Mouse (Mus musculus): ENCODE data around the gene Ppp1r3g. TPM values are rescaled to one million over a fixed set of nuclear protein-coding genes. Genes with fewer than 3 reads are reported as not detected.

Ppp1r3g gene
- polyA plus RNA-seq, 1 experiment, result 0.07 TPM

GRCm38 (mm10) chr13:35949814-35950455, 8.7 kb upstream of the Ppp1r3g start:
- H3K4me1 ChIP-seq (ENCODE audit: control insufficient read depth, insufficient read depth, low read length), result peaks cover 3% of the 10 kb centered on the region; the same call in 1 of the 2 replicates
- H3K36me3 ChIP-seq (ENCODE audit: control insufficient read depth, insufficient read depth, low read length), result no peaks in the 10 kb centered on the region
- H3K27ac ChIP-seq (ENCODE audit: control insufficient read depth, insufficient read depth, low read depth, low read length), result no peak overlapping the region
- no peak overlapping the region for H3K4me3 ChIP-seq (ENCODE audit: control insufficient read depth, low read depth, low read length)
- no peak for TF ChIP-seq POLR2A (IDR thresholded peaks at IDR 0.05; ENCODE audit: control insufficient read depth, low read depth, low read length)
- no peak for TF ChIP-seq CTCF (IDR thresholded peaks at IDR 0.05; ENCODE audit: control insufficient read depth, insufficient read depth, insufficient replicate concordance, low read depth, low read length)
- H3K27me3 ChIP-seq (ENCODE audit: control insufficient read depth, insufficient read depth, low read length), result no peaks in the 10 kb centered on the region

- Histone ChIP-seq H3K4me1 (ENCODE audit: control insufficient read depth, insufficient read depth, low read length) (no peaks in the 10 kb centered on the region), H3K27me3 (ENCODE audit: control insufficient read depth, insufficient read depth, low read length) (no peaks in the 10 kb centered on the region), H3K36me3 (ENCODE audit: control insufficient read depth, insufficient read depth, low read length) (no peaks in the 10 kb centered on the region), H3K4me3 (ENCODE audit: control insufficient read depth, low read depth, low read length) (no peak overlapping the region), H3K27ac (ENCODE audit: control insufficient read depth, insufficient read depth, low read depth, low read length) (no peak overlapping the region)
- TF ChIP-seq CTCF (IDR thresholded peaks at IDR 0.05; ENCODE audit: control insufficient read depth, insufficient read depth, insufficient replicate concordance, low read depth, low read length), result no peak
- no peak for TF ChIP-seq POLR2A (IDR thresholded peaks at IDR 0.05; ENCODE audit: control insufficient read depth, low read depth, low read length)
These were observed 890 bp downstream of the Ppp1r3g start for GRCm38 (mm10) chr13:35959391-35960067.

GRCm38 (mm10) chr13:35963583-35963982, 4.9 kb downstream of the Ppp1r3g start:
- H3K27ac ChIP-seq (ENCODE audit: control insufficient read depth, insufficient read depth, low read depth, low read length), result no peak overlapping the region
- TF ChIP-seq POLR2A (IDR thresholded peaks at IDR 0.05; ENCODE audit: control insufficient read depth, low read depth, low read length) (no peak), CTCF (IDR thresholded peaks at IDR 0.05; ENCODE audit: control insufficient read depth, insufficient read depth, insufficient replicate concordance, low read depth, low read length) (no peak)
- no peaks in the 10 kb centered on the region for H3K27me3 ChIP-seq (ENCODE audit: control insufficient read depth, insufficient read depth, low read length)
- no peak overlapping the region for H3K4me3 ChIP-seq (ENCODE audit: control insufficient read depth, low read depth, low read length)
- H3K4me1 ChIP-seq (ENCODE audit: control insufficient read depth, insufficient read depth, low read length), result peaks cover 3% of the 10 kb centered on the region; the same call in 1 of the 2 replicates
- H3K36me3 ChIP-seq (ENCODE audit: control insufficient read depth, insufficient read depth, low read length), result no peaks in the 10 kb centered on the region

DNA sequence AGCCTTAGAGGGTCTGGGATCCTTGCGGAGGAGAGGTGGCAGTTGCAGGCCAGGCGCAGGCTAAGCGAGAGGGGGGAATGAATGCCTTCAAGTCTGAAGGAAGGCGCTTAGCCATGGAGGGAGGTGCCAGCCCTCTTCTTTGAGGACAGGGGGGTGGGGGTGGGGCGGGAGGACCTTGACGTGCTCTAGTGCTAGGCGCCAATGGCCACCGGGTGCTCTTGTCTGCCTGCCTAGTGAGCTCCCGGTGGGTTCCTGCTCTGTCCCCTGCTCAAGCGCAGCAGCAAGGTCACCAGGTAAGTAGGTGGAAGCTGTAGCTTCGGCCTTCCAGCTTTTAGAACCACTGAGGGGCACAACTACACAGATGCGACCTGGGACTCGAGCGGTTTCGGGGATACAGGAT, 9.1 kb downstream of the Ppp1r3g start:
- peak overlapping the region; percentile 7; the same call in 1 of the 2 replicates for H3K4me3 ChIP-seq (ENCODE audit: control insufficient read depth, low read depth, low read length)
- TF ChIP-seq CTCF (IDR thresholded peaks at IDR 0.05; ENCODE audit: control insufficient read depth, insufficient read depth, insufficient replicate concordance, low read depth, low read length), result no peak
- TF ChIP-seq POLR2A (IDR thresholded peaks at IDR 0.05; ENCODE audit: control insufficient read depth, low read depth, low read length), result no peak
- H3K36me3 ChIP-seq (ENCODE audit: control insufficient read depth, insufficient read depth, low read length), result no peaks in the 10 kb centered on the region
- peaks cover 7% of the 10 kb centered on the region; the same call in 1 of the 2 replicates for H3K4me1 ChIP-seq (ENCODE audit: control insufficient read depth, insufficient read depth, low read length)
- H3K27ac ChIP-seq (ENCODE audit: control insufficient read depth, insufficient read depth, low read depth, low read length), result no peak overlapping the region
- no peaks in the 10 kb centered on the region for H3K27me3 ChIP-seq (ENCODE audit: control insufficient read depth, insufficient read depth, low read length)

DNA sequence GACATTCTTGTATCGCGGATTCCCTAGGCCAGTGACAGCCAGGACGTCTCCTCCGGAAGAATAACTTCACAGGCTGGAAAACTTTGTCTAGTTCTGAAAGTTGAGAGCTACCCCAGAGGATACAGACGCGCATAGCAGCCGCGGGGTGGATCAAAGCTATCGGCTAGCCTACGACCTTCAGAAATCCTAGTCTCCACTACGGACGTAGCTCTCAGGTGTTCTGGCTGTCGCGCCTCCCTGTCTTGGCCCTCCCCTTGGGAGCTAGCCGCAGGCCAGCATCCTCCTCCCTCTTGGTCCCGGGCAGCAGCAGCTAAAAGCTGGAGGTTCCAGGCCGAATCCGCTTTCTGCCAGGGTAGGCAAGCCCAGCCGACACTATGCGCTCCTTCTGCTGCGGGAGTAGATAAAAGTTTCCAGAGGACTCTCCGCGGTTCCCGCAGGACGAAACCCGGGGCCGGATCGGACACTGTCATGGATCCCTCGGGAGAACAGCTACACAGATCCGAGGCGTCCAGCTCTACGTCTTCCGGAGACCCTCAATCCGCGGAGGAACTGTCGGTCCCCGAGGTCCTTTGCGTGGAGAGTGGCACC, 9.6 kb downstream of the Ppp1r3g start:
- H3K4me1 ChIP-seq (ENCODE audit: control insufficient read depth, insufficient read depth, low read length), result peaks cover 7% of the 10 kb centered on the region; the same call in 1 of the 2 replicates
- no peak overlapping the region for H3K27ac ChIP-seq (ENCODE audit: control insufficient read depth, insufficient read depth, low read depth, low read length)
- peak overlapping the region; percentile 30 for H3K4me3 ChIP-seq (ENCODE audit: control insufficient read depth, low read depth, low read length)
- TF ChIP-seq CTCF (IDR thresholded peaks at IDR 0.05; ENCODE audit: control insufficient read depth, insufficient read depth, insufficient replicate concordance, low read depth, low read length), result no peak
- TF ChIP-seq POLR2A (IDR thresholded peaks at IDR 0.05; ENCODE audit: control insufficient read depth, low read depth, low read length), result no peak
- H3K36me3 ChIP-seq (ENCODE audit: control insufficient read depth, insufficient read depth, low read length), result no peaks in the 10 kb centered on the region
- H3K27me3 ChIP-seq (ENCODE audit: control insufficient read depth, insufficient read depth, low read length), result no peaks in the 10 kb centered on the region

DNA sequence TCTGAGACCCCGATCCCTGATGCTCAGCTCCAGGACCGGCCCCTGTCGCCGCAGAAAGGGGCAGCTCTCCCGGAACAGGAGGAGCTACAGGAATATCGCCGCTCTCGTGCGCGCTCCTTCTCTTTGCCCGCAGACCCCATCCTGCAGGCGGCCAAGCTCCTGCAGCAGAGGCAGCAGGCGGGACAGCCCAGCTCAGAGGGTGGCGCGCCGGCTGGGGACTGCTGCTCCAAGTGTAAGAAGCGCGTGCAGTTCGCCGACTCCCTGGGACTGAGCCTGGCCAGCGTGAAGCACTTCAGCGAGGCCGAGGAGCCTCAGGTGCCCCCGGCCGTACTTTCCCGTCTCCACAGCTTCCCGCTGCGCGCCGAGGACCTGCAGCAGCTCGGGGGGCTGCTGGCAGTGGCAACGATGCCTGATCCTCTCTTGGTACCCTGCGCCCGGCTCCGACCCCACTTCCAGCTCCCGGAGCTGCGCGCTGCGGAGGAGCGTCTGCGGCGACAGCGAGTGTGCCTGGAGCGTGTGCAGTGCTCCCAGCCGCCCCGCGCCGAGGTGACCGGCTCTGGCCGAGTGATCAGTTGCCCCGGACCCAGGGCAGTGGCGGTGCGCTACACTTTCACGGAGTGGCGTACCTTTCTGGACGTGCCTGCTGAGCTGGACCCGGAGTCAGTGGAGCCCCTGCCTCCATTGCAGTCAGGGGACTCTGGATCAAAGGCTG, 10.2 kb downstream of the Ppp1r3g start:
- Histone ChIP-seq H3K36me3 (ENCODE audit: control insufficient read depth, insufficient read depth, low read length) (no peaks in the 10 kb centered on the region), H3K4me3 (ENCODE audit: control insufficient read depth, low read depth, low read length) (peak overlapping the region; percentile 30), H3K27me3 (ENCODE audit: control insufficient read depth, insufficient read depth, low read length) (no peaks in the 10 kb centered on the region), H3K27ac (ENCODE audit: control insufficient read depth, insufficient read depth, low read depth, low read length) (no peak overlapping the region), H3K4me1 (ENCODE audit: control insufficient read depth, insufficient read depth, low read length) (peaks cover 7% of the 10 kb centered on the region; the same call in 1 of the 2 replicates)
- no peak for TF ChIP-seq CTCF (IDR thresholded peaks at IDR 0.05; ENCODE audit: control insufficient read depth, insufficient read depth, insufficient replicate concordance, low read depth, low read length)

- no peak overlapping the region for H3K27ac ChIP-seq (ENCODE audit: control insufficient read depth, insufficient read depth, low read depth, low read length)
- H3K27me3 ChIP-seq (ENCODE audit: control insufficient read depth, insufficient read depth, low read length), result no peaks in the 10 kb centered on the region
- peaks cover 7% of the 10 kb centered on the region; the same call in 1 of the 2 replicates for H3K4me1 ChIP-seq (ENCODE audit: control insufficient read depth, insufficient read depth, low read length)
- TF ChIP-seq CTCF (IDR thresholded peaks at IDR 0.05; ENCODE audit: control insufficient read depth, insufficient read depth, insufficient replicate concordance, low read depth, low read length) (no peak), POLR2A (IDR thresholded peaks at IDR 0.05; ENCODE audit: control insufficient read depth, low read depth, low read length) (no peak)
- peak overlapping the region; percentile 9 for H3K4me3 ChIP-seq (ENCODE audit: control insufficient read depth, low read depth, low read length)
- no peaks in the 10 kb centered on the region for H3K36me3 ChIP-seq (ENCODE audit: control insufficient read depth, insufficient read depth, low read length)
These were observed 10.7 kb downstream of the Ppp1r3g start for GRCm38 (mm10) chr13:35969431-35969721.

Data from testis, adult 2 months (tissue).